Mouse (Mus musculus): ENCODE measurements around the gene Akap12. TPM values are rescaled to one million over a fixed set of nuclear protein-coding genes. Genes with fewer than 3 reads are reported as not detected.
A peak's percentile ranks its signal among the peaks of the same experiment; 100 is the strongest.

The Akap12 gene
- total RNA-seq, 2 experiments from 2014 or later: 6.2 to 16.6 TPM

GRCm38 (mm10) chr10:4346489-4347135 lies 80.4 kb downstream of the Akap12 start:
- TF ChIP-seq CTCF (IDR thresholded peaks at IDR 0.05): peak; percentile 97
- H3K27ac ChIP-seq: peak overlapping the region; percentile 69
- peak; percentile 96 for DNase-seq
- intact Hi-C loops (cut with DNase I): loop anchor here (2.0 kb wide), 1 partner anchor 350 kb away; no protein-coding TSS in a partner anchor
- peak overlapping the region; percentile 69 for H3K4me3 ChIP-seq

GRCm38 (mm10) chr10:4347136-4347492 lies 80.9 kb downstream of the Akap12 start:
- no peak overlapping the region for H3K27ac ChIP-seq
- intact Hi-C loops (cut with DNase I): loop anchor here (2.0 kb wide), 1 partner anchor 350 kb away; no protein-coding TSS in a partner anchor
- peak overlapping the region; percentile 69 for H3K4me3 ChIP-seq
- no peak for TF ChIP-seq CTCF (IDR thresholded peaks at IDR 0.05)
- no peak for DNase-seq

GRCm38 (mm10) chr10:4347591-4347990 lies 81.4 kb downstream of the Akap12 start:
- no peak for TF ChIP-seq CTCF (IDR thresholded peaks at IDR 0.05)
- intact Hi-C loops (cut with DNase I): loop anchor here (2.0 kb wide), 1 partner anchor 351 kb away; no protein-coding TSS in a partner anchor
- no peak for DNase-seq
- H3K27ac ChIP-seq: no peak overlapping the region
- H3K4me3 ChIP-seq: no peak overlapping the region

- intact Hi-C loops (cut with DNase I): no loop called here
- peak; percentile 72 for DNase-seq
- peak overlapping the region; percentile 35; the same call in 1 of the 2 replicates for H3K27ac ChIP-seq
- peak overlapping the region; percentile 28 for H3K4me3 ChIP-seq
- TF ChIP-seq CTCF (IDR thresholded peaks at IDR 0.05): no peak
Observed at GRCm38 (mm10) chr10:4354371-4355260, 88.4 kb downstream of the Akap12 start.

- no peak for TF ChIP-seq CTCF (IDR thresholded peaks at IDR 0.05)
- no peak overlapping the region for H3K27ac ChIP-seq
- no peak for DNase-seq
- no peak overlapping the region for H3K4me3 ChIP-seq
- intact Hi-C loops (cut with DNase I): no loop called here
Observed at GRCm38 (mm10) chr10:4355882-4356451, 89.8 kb downstream of the Akap12 start.

GRCm38 (mm10) chr10:4356640-4357039 lies 90.5 kb downstream of the Akap12 start:
- intact Hi-C loops (cut with DNase I): no loop called here
- H3K27ac ChIP-seq: no peak overlapping the region
- DNase-seq: no peak
- H3K4me3 ChIP-seq: no peak overlapping the region
- no peak for TF ChIP-seq CTCF (IDR thresholded peaks at IDR 0.05)

GRCm38 (mm10) chr10:4357435-4357834 lies 91.3 kb downstream of the Akap12 start:
- no peak overlapping the region for H3K27ac ChIP-seq
- DNase-seq: no peak
- intact Hi-C loops (cut with DNase I): no loop called here
- no peak overlapping the region for H3K4me3 ChIP-seq
- TF ChIP-seq CTCF (IDR thresholded peaks at IDR 0.05): no peak

- no peak for TF ChIP-seq CTCF (IDR thresholded peaks at IDR 0.05)
- intact Hi-C loops (cut with DNase I): no loop called here
- Histone ChIP-seq H3K27ac (no peak overlapping the region), H3K4me3 (no peak overlapping the region)
- no peak for DNase-seq
Observed at GRCm38 (mm10) chr10:4364618-4365017, 98.4 kb downstream of the Akap12 start.

GRCm38 (mm10) chr10:4370105-4370504 lies 103.9 kb downstream of the Akap12 start:
- TF ChIP-seq CTCF (IDR thresholded peaks at IDR 0.05): no peak
- DNase-seq: no peak
- no peak overlapping the region for H3K27ac ChIP-seq
- intact Hi-C loops (cut with DNase I): no loop called here
- H3K4me3 ChIP-seq: no peak overlapping the region

GRCm38 (mm10) chr10:4372011-4372410 lies 105.8 kb downstream of the Akap12 start:
- H3K27ac ChIP-seq: no peak overlapping the region
- DNase-seq: no peak
- no peak overlapping the region for H3K4me3 ChIP-seq
- intact Hi-C loops (cut with DNase I): no loop called here
- peak; percentile 71 for TF ChIP-seq CTCF (IDR thresholded peaks at IDR 0.05)

- Histone ChIP-seq H3K27ac (no peak overlapping the region), H3K4me3 (no peak overlapping the region)
- DNase-seq: no peak
- TF ChIP-seq CTCF (IDR thresholded peaks at IDR 0.05): no peak
- intact Hi-C loops (cut with DNase I): no loop called here
Observed at GRCm38 (mm10) chr10:4373558-4373957, 107.4 kb downstream of the Akap12 start.

GRCm38 (mm10) chr10:4374239-4374638 lies 108.1 kb downstream of the Akap12 start:
- DNase-seq: no peak
- intact Hi-C loops (cut with DNase I): no loop called here

GRCm38 (mm10) chr10:4374734-4375133 lies 108.6 kb downstream of the Akap12 start:
- H3K4me3 ChIP-seq: no peak overlapping the region
- intact Hi-C loops (cut with DNase I): no loop called here
- DNase-seq: no peak
- H3K27ac ChIP-seq: no peak overlapping the region
- no peak for TF ChIP-seq CTCF (IDR thresholded peaks at IDR 0.05)

More at GRCm38 (mm10) chr10:4374239-4374638, 108.1 kb downstream of the Akap12 start:
- no peak overlapping the region for H3K27ac ChIP-seq
- H3K4me3 ChIP-seq: no peak overlapping the region
- no peak for TF ChIP-seq CTCF (IDR thresholded peaks at IDR 0.05)
